Mouse (Mus musculus) layer of hippocampus, adult 2 months (tissue): Measurements from ENCODE around the gene Susd6. TPM values are rescaled to one million over a fixed set of nuclear protein-coding genes. Genes with fewer than 3 reads are reported as not detected.

Source experiments
- DNase-seq, 2 experiments: peaks; one replicate each; pipeline ENCODE4 v3.0.0; 2022; ENCODE audit warnings: low spot score in 2 of 2
- H3K27ac ChIP-seq: fragments of 200-600 bp; 2 replicates; pipeline ENCODE4 v1.8.1; 2022
- H3K4me3 ChIP-seq: fragments of 200-600 bp; 2 replicates; pipeline ENCODE4 v1.8.1; 2022; ENCODE audit warnings: mild to moderate bottlenecking
- CTCF ChIP-seq: fragments of 200-600 bp; conservative IDR thresholded peaks from 2 replicates; pipeline ENCODE4 v1.8.1; 2022; ENCODE audit warnings: antibody characterized with exemption, mild to moderate bottlenecking, moderate library complexity
- long read RNA-seq, 2 experiments: library from polyadenylated mRNA; stranded (forward); transcript quantifications; one replicate each; pipeline ENCODE4 v2.0.0; 2021; ENCODE audit warnings: borderline mapping rate in 2 of 2
- total RNA-seq, 2 experiments: library from RNA; stranded (reverse); gene quantifications; 2 replicates each; pipeline ENCODE4 v1.2.3; 2021

The Susd6 gene
- 10 to 100 TPM; 71.6 to 72.1 TPM for total RNA-seq
- long read RNA-seq, experiment 1, full-length matches to known transcripts: 25 of 61 reads
- long read RNA-seq, experiment 1, partial matches to known transcripts: 5 of 61 reads
- long read RNA-seq, experiment 1, other reads (novel, unspliced or antisense): 31 of 61 reads
- long read RNA-seq, experiment 2, full-length matches to known transcripts: 44 of 105 reads
- long read RNA-seq, experiment 2, partial matches to known transcripts: 55 of 105 reads
- long read RNA-seq, experiment 2, other reads (novel, unspliced or antisense): 6 of 105 reads

- H3K4me3 ChIP-seq: peak within 1 kb of the TSS; percentile 88
- DNase-seq: peak; percentile 99
- peak; percentile 72 for TF ChIP-seq CTCF
- peak within 1 kb of the TSS; percentile 99 for H3K27ac ChIP-seq
These were observed at the start of gene Susd6 for GRCm38 (mm10) chr12:80789849-80790694. Gene Susd6 (plus strand): TSS chr12:80790510.

DNA sequence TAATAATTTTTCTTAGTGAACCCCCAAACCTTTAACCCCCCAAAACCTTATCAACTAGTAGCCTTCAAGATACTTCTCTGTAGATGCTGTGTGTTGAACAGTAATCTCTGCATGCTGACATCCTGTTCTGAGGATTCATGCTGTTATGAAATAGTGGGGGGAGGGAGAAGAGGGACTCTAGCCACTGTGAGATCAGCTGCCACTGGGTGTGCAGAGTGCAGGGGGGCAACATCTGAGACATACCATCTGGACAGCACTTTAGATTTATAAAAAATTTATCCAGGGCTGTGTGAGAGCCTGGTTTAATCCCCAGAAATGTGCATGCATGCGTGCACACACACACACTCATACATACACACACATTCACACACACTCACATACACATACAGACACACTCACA, 45.7 kb upstream of the Susd6 start:
- no peak overlapping the region for H3K4me3 ChIP-seq
- DNase-seq: no peak
- peak overlapping the region; percentile 51 for H3K27ac ChIP-seq
- no peak for TF ChIP-seq CTCF

DNA sequence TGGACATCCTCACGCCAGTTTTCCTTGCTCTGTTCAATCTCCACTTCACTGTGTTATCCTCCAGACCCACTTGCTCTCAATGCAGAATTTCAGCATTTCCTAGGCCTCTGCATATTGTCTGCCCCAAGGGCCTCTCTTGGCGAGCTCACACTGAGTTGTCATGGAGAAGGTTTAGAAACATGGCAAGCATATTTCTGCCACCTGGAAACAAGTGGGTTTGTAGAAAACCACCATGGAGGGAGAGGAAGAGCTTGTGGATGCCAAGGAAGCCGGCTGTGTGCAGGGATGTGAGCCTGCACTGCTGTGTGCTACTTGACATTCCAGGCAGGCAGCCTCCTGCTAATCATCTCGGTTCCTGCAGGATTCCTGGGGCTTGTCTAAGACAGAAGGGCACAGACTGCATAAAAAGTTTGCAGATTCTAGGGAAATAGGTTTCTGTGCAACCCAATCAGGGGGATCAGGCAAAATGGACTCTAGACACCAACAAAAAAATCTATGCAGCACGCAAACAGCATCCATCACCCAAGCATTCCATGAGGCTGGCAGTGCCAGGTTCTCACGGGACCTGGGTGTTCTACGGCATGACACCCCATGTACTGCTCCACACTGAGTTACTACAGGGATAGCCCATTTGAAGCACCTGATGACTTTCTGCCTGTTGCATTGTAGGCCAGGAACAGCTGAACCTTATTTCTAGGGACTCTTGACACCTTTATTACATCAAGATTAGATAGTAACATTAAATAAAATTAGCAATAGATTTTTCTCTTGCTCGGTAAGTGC, 44.1 kb upstream of the Susd6 start:
- TF ChIP-seq CTCF: no peak
- Histone ChIP-seq H3K4me3 (no peak overlapping the region), H3K27ac (peak overlapping the region; percentile 83)
- peak; percentile 48 to 54 for DNase-seq

GRCm38 (mm10) chr12:80751556-80751955, 38.8 kb upstream of the Susd6 start:
- no peak for DNase-seq
- no peak for TF ChIP-seq CTCF
- Histone ChIP-seq H3K4me3 (no peak overlapping the region), H3K27ac (peak overlapping the region; percentile 36; the same call in 1 of the 2 replicates)

DNA sequence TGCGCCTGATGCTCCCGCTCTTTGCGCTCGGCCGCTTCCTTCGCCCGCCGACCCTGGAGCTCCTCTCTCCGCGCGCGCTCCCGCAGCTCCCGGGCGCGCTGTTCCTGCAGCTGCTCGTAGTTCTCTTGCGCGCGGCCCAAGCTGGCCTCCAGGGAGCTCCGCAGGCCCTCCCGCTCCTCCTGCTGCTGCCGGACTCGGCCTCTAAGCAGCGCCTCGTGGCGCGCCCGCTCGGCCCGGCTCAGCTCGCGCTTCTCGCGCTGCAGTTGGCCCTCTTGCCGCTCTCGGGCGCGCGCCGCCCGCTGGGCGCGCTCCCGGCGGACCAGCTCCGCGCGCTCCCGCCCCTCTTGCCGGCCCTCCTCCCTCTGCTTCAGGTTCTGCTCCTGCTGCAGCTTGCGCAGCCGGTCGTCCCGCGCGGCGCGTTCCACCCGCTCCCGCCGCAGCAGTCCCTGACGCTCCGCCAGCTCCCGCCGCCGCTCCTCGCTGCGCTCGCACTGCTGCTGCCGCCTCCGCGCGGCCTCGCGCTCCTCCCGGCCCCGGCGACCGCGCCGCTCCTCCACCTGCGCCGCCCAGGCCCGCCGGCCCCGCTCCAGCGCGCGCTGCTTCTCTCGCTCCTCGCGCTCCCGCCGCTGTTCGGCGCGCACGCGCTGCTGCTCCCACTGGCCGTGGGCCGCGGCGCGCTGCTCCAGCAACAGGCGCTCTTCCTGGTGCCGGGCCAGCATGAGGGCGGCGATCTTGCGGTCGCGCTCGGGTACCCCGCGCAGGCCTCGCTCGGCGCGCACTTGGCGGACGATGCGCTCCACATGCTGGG, 32.4 kb upstream of the Susd6 start:
- Histone ChIP-seq H3K27ac (no peak overlapping the region), H3K4me3 (peak overlapping the region; percentile 86)
- no peak for DNase-seq
- TF ChIP-seq CTCF: no peak

DNA sequence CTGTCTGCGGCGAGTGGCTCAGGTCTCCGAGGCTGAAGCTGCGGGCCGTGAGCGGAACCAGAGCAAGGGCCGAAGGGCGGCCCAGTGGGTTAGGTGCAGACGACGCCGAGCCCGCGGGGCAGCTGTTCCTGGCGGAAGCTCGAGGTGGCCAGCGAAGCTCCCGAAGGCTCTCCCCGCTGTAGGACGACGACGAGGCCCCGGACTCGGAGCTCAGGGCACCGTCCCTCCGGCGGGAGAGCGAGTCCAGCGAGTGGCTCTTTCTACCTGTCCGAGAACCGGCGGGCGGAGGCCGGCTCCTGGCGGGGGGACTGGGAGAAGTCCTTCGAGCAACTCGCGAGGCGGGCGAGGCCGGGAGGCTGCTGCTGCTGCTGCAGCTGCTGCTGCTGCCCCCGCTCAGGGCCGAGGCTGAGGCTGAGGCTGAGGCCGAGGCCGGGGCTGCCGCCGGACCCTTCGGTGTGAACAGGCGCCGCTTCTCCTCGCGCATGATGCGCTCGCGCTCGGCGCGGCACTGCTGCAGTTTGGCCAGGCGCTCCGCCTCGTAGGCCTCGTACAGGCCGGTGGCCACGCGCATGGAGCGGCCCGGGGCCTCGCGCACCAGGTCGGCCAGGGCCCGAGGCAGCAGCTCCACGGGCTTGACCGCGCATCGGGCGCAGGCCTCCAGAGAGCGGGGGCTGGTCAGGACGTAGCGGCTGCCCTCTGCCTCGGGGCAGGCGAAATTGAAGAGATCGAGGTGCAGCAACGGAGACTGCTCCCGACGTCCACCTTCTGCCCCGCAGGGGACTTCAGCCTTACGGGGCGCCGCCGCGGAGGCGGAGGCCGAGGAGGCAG, 31.5 kb upstream of the Susd6 start:
- no peak for TF ChIP-seq CTCF
- peak overlapping the region; percentile 91 for H3K27ac ChIP-seq
- peak overlapping the region; percentile 86 for H3K4me3 ChIP-seq
- no peak for DNase-seq

DNA sequence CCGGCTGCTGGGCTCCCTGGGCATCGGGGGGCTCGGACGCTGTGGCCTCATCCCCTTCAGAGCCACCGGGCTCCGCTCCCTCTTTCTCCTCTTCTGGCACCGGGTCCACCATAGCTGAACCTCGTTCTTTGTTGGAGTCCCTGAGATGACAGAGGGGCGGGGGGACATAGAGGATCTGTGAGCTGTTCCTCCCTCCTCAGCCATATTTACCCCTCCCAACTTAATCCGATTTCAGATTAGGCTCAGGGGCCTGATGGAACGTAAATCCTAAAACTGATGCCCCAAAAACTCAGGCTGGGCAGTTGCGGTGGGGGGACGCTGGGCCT, 31.0 kb upstream of the Susd6 start:
- Histone ChIP-seq H3K27ac (peak overlapping the region; percentile 91), H3K4me3 (peak overlapping the region; percentile 86)
- DNase-seq: no peak
- TF ChIP-seq CTCF: no peak

- Histone ChIP-seq H3K27ac (peak overlapping the region; percentile 91), H3K4me3 (peak overlapping the region; percentile 86)
- no peak for TF ChIP-seq CTCF
- DNase-seq: peak in 1 of 2 experiments; percentile 32
These were observed 30.5 kb upstream of the Susd6 start for GRCm38 (mm10) chr12:80759713-80760395.

GRCm38 (mm10) chr12:80760396-80760801, 29.9 kb upstream of the Susd6 start, which contains the start of gene Ccdc177:
Gene Ccdc177 (minus strand): TSS chr12:80760687.
- TF ChIP-seq CTCF: peak; percentile 95
- DNase-seq: peak; percentile 85 to 87
- H3K4me3 ChIP-seq: peak within 1 kb of the TSS; percentile 86
- peak within 1 kb of the TSS; percentile 91 for H3K27ac ChIP-seq

GRCm38 (mm10) chr12:80762982-80763381, 27.3 kb upstream of the Susd6 start:
- no peak for DNase-seq
- Histone ChIP-seq H3K27ac (no peak overlapping the region), H3K4me3 (no peak overlapping the region)
- TF ChIP-seq CTCF: no peak

- TF ChIP-seq CTCF: no peak
- no peak for DNase-seq
- Histone ChIP-seq H3K27ac (no peak overlapping the region), H3K4me3 (no peak overlapping the region)
These were observed 26.2 kb upstream of the Susd6 start for GRCm38 (mm10) chr12:80764116-80764515.
